In the genomic region with DNA sequence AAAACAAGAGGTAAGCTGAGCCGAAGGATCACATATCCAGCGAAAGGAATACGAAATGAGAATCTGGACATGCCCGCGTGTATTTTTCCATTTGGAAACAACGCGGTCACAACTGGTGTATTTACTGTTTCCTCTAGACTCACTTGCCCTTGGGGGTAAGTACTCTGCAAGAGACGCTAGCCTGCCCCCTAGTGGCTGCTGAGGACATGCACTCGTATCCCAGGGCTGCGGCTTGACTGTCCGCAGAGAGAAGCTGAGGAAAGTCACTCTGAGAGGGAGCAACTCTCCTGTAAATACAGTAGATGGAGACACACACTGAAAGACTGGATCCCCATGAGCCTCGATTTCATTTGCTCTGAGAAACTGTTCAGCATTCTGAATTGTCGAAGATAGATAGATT, we compare ENCODE assay signal across 8 mouse cellular contexts.
A peak's percentile ranks its signal among the peaks of the same experiment; 100 is the strongest.
DNase-seq lines count a peak whose midpoint lies in the region; ATAC-seq and TF ChIP-seq lines count a peak whose summit lies in the region.

No protein-coding gene starts in this region.

- no peaks in the 10 kb centered on the region for H3K9me3 ChIP-seq in forebrain, embryonic 10.5 days
- H3K9me3 ChIP-seq in heart, embryonic 15.5 days (replicated peaks), result no peaks in the 10 kb centered on the region
- no peaks in the 10 kb centered on the region for H3K9me3 ChIP-seq in liver, embryonic 16.5 days (replicated peaks; ENCODE audit: control insufficient read depth, low read length)
- H3K9me3 ChIP-seq in neural tube, embryonic 13.5 days, result no peaks in the 10 kb centered on the region

- ATAC-seq in heart, embryonic 15.5 days (replicated peaks; ENCODE audit: insufficient number of reproducible peaks, insufficient read depth, low FRiP score, low read depth), result peak; percentile 82
- peak; percentile 64 for ATAC-seq in liver, embryonic 16.5 days (ENCODE audit: low read depth)
- ATAC-seq in neural tube, embryonic 13.5 days (ENCODE audit: low read depth), result 0 out of 2 replicates have a peak, but pooled peaks have one; percentile 74

- peak overlapping the region; percentile 52 for H3K4me2 ChIP-seq in heart, embryonic 15.5 days
- H3K4me2 ChIP-seq in liver, embryonic 16.5 days (ENCODE audit: low read depth, low read length), result peak overlapping the region; percentile 68
- H3K4me2 ChIP-seq in neural tube, embryonic 13.5 days, result peak overlapping the region; percentile 20; the same call in 1 of the 2 replicates

- H3K36me3 ChIP-seq in forebrain, embryonic 10.5 days (replicated peaks), result no peaks in the 10 kb centered on the region
- H3K36me3 ChIP-seq in heart, embryonic 15.5 days, result no peaks in the 10 kb centered on the region
- no peaks in the 10 kb centered on the region for H3K36me3 ChIP-seq in liver, embryonic 16.5 days (ENCODE audit: control insufficient read depth, insufficient read depth)
- no peaks in the 10 kb centered on the region for H3K36me3 ChIP-seq in neural tube, embryonic 13.5 days
- no peaks in the 10 kb centered on the region for H3K36me3 ChIP-seq in testis, adult 2 months (ENCODE audit: control insufficient read depth, insufficient read depth, low read length)

- H3K27ac ChIP-seq in forebrain, embryonic 10.5 days, result no peak overlapping the region
- peak overlapping the region; percentile 43; the same call in 1 of the 2 replicates for H3K27ac ChIP-seq in heart, embryonic 15.5 days
- peak overlapping the region; percentile 99 for H3K27ac ChIP-seq in liver, embryonic 16.5 days (ENCODE audit: low read length)
- no peak overlapping the region for H3K27ac ChIP-seq in neural tube, embryonic 13.5 days (replicated peaks)
- no peak overlapping the region for H3K27ac ChIP-seq in testis, adult 2 months (ENCODE audit: control insufficient read depth, insufficient read depth, low read depth, low read length)

- peak; percentile 77 to 83 for DNase-seq in CD8-positive naive resting alpha-beta T cell, adult 2 months (ENCODE audit: low read depth in 2 of 2, low spot score in 2 of 2)
- peak; percentile 86 for DNase-seq in c-Kit-positive CD71-negative TER-119-negative erythroid progenitor cells, embryonic 14.5 days (ENCODE audit: low read depth)
- peak; percentile 72 for DNase-seq in forebrain, embryonic 10.5 days (ENCODE audit: extremely low spot score, low spot score)
- DNase-seq in kidney, postnatal 36 days, result peak; percentile 73 to 93

- peak; percentile 94 for TF ChIP-seq CTCF in testis, adult 2 months (IDR thresholded peaks at IDR 0.05; ENCODE audit: control insufficient read depth, insufficient read depth, insufficient replicate concordance, low read depth, low read length)

- peaks cover 4% of the 10 kb centered on the region; the same call in 1 of the 2 replicates for H3K4me1 ChIP-seq in forebrain, embryonic 10.5 days
- peaks cover 13% of the 10 kb centered on the region for H3K4me1 ChIP-seq in heart, embryonic 15.5 days (replicated peaks)
- peaks cover 45% of the 10 kb centered on the region for H3K4me1 ChIP-seq in liver, embryonic 16.5 days (ENCODE audit: control insufficient read depth, low read depth, low read length)
- no peaks in the 10 kb centered on the region for H3K4me1 ChIP-seq in neural tube, embryonic 13.5 days (replicated peaks)
- H3K4me1 ChIP-seq in testis, adult 2 months (ENCODE audit: control insufficient read depth, insufficient read depth, low read length), result 0 out of 2 replicates have a peak, but pooled peaks cover 2% of the 10 kb centered on the region

- no peak for TF ChIP-seq POLR2A in testis, adult 2 months (IDR thresholded peaks at IDR 0.05; ENCODE audit: control insufficient read depth, low read depth, low read length)

- no peaks in the 10 kb centered on the region for H3K27me3 ChIP-seq in forebrain, embryonic 10.5 days (ENCODE audit: poor library complexity, severe bottlenecking)
- H3K27me3 ChIP-seq in heart, embryonic 15.5 days, result no peaks in the 10 kb centered on the region
- H3K27me3 ChIP-seq in liver, embryonic 16.5 days (ENCODE audit: control insufficient read depth, insufficient read depth, low read depth, low read length), result no peaks in the 10 kb centered on the region
- no peaks in the 10 kb centered on the region for H3K27me3 ChIP-seq in neural tube, embryonic 13.5 days
- no peaks in the 10 kb centered on the region for H3K27me3 ChIP-seq in testis, adult 2 months (ENCODE audit: control insufficient read depth, insufficient read depth, low read length)

- 31% methylated on average over 13 of the region's 13 CpGs for WGBS in forebrain, embryonic 10.5 days
- 13% methylated on average over 13 of the region's 13 CpGs for WGBS in heart, embryonic 15.5 days
- 7% methylated on average over 13 of the region's 13 CpGs for WGBS in liver, embryonic 16.5 days (ENCODE audit: insufficient replicate concordance)
- WGBS in neural tube, embryonic 13.5 days, result 29% methylated on average over 13 of the region's 13 CpGs

- no peak overlapping the region for H3K9ac ChIP-seq in heart, embryonic 15.5 days
- H3K9ac ChIP-seq in liver, embryonic 16.5 days (ENCODE audit: low read depth, low read length), result peak overlapping the region; percentile 60
- no peak overlapping the region for H3K9ac ChIP-seq in neural tube, embryonic 13.5 days

- 0 out of 2 replicates have a peak overlapping the region, but pooled peaks have one; percentile 2 for H3K4me3 ChIP-seq in forebrain, embryonic 10.5 days
- peak overlapping the region; percentile 27 for H3K4me3 ChIP-seq in heart, embryonic 15.5 days
- peak overlapping the region; percentile 46 for H3K4me3 ChIP-seq in liver, embryonic 16.5 days (ENCODE audit: low read depth, low read length)
- H3K4me3 ChIP-seq in neural tube, embryonic 13.5 days, result no peak overlapping the region
- H3K4me3 ChIP-seq in testis, adult 2 months (ENCODE audit: control insufficient read depth, low read depth, low read length), result peak overlapping the region; percentile 40; the same call in 1 of the 2 replicates

Comparison
In these comparisons a context has a peak if more than half of its experiments do, and no peak if none do; other contexts are left out.
1. H3K27ac ChIP-seq: peak in heart, embryonic 15.5 days (single experiment) and liver, embryonic 16.5 days (single experiment); none in forebrain, embryonic 10.5 days (single experiment), neural tube, embryonic 13.5 days (single experiment) and testis, adult 2 months (single experiment).
2. Peak in every context shown above with its lines, with median percentiles within 50 percentile points of each other: DNase-seq, ATAC-seq and H3K4me2 ChIP-seq.